Mouse (Mus musculus): ENCODE measurements around the gene Ltn1.

Ltn1 gene

DNA sequence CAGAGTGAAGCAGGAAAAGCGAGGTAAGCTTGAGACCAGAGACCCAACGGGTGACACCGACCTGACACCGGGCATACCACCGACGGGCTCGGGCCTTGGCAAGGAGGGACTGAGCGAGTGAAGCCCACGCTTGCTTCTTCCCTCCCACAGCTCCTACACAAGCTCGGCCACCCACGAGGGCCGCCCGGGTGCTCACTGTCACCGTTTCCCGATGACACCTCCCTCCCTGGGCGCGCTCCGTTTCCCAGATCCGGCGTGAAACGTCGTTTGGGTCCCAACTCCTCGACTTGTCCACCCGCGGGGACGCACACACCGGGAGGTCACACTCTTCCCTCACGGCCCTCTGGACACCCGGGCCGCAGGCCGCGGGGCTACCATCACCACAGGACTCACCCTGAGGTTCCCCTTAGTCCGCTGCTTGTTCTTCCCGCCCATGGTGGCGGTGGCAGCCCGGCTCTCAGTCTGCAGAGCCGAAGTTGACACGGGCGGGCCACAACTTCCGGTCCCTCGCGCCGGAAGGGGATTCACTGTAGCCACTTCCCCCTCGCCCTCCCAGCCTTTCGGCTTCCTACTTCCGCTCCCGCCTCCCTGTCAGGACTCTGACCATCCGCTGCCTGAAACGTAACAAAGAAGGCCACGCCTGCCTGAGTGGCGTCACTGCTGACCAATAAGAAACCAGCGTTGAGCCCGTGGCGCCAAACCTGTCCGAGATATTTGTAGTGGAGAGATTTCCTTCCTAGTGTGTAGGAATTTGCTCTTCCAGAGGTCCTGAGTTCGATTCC lies at the start of gene Ltn1:
TSS of gene Ltn1 (minus strand) at position 580 of the 782 bp plus-strand sequence.
- DNase-seq (ENCODE audit: low spot score): peak; percentile 98

DNA sequence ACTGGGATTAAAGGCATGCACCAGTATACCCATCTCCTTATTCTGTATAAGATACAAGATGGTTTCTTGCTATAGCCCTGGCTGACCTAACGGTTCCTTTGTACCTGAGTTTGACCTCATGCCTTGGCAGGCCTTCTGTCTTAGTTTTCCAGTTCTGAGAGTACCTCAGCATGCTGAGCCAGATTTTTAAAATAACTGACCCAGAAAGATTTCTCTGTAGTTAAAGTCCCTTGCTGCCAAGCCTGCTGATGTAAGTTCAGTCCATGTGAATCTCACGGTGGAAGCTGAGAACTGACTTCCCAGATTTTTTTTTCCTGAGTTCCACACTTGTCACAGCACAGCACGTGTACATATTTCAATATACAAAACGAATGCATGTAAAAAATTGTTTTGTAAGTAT lies 38.2 kb upstream of the Ltn1 start:
- DNase-seq (ENCODE audit: low spot score): no peak

DNA sequence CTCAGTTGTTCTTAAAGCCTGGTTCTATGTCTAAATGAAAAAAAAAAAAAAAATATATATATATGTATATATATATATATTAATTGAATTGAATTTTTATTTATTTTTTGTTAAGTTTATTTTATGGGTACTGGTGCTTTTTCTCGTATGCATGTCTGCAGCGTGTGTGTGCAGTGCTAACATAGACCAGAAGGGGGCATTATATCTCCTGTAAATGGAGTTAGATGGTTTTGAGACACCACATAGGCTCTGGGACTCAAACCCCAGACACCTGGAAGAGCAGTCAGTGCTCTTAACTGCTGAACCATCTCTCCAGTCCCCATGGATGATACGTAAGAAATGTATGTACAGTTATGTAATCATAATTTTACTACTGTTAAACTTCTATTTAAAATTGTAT lies 26.3 kb upstream of the Ltn1 start:
- no peak for DNase-seq (ENCODE audit: low spot score)

DNA sequence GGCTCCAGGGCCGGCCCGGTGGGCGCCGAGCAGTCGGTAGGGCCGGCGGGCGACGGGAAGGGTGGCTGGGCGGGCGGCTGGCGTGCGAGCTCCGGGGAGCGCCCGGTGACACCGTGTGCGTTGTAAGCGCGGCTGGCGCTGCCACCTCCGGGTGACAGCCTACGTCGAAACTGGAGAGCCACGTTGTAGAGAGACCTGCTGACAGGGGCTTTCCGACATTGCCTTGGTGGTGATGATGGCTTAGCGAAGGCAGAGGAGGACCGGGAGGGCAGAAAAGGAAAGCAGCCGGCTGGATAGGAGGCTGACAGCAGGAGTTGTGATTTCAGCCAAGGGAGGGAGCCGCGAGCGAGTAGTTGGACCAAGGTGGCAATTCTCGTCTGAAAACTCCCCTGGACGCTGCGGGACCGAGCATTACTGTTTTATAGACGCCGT lies 22.8 kb upstream of the Ltn1 start:
- DNase-seq (ENCODE audit: low spot score): no peak

DNA sequence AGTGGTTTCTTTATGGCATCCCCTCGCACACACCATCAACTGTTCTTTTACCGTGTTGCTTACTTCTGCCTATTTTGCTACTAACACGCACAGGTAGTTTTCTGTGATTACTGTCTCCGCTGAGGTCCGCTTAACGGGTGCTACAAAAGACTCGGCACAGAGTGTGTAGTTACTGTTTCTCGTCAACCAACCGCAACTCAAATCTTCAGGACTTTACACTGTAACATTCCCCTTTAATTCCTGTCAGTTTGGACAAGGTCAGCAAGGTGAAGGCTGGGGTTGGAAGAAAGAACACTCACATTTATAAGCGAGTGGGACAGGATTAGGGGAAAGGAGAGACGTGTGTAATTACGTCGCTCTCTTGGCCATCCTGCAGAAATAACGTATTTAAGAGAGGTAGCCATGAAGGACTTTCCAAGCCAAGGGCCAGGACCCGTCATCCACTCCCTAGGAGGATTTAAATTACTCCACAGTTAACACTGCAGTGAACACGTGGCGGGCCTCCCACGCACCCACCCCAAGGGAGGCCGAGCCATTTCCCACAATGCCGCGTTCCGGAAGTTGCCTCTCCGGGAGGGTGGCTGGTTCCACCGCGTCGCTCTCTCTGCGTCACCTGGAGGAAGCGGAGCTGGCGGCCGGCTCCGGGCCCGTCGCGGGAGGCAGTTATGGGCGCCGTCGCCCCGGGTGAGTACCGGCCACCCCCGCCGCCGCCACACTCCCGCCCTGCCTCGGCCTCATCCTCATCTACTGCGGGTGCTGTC lies 22.2 kb upstream of the Ltn1 start, which contains the start of gene Usp16:
TSS of gene Usp16 (plus strand) at position 285 of the 761 bp plus-strand sequence.
- DNase-seq (ENCODE audit: low spot score): peak; percentile 82

DNA sequence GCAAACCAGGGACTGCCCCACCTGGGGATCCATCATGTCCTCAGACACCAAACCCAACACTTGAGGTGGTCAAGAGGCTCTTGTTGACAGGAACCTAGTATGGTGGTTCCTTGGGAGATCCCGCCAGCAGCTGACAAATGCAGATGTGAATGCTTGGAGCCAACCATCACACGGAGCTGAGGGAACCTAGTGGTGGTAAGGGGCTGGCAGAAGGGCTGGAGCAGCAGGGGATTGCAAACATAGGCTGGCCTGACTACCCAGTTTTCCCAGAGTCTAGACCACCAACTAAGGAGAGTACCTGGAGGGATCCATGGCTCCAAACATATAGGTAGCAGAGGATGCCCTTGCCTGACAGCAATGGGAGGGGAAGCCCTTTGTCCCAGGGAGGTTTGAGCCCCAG lies 20.8 kb upstream of the Ltn1 start:
- no peak for DNase-seq (ENCODE audit: low spot score)

DNA sequence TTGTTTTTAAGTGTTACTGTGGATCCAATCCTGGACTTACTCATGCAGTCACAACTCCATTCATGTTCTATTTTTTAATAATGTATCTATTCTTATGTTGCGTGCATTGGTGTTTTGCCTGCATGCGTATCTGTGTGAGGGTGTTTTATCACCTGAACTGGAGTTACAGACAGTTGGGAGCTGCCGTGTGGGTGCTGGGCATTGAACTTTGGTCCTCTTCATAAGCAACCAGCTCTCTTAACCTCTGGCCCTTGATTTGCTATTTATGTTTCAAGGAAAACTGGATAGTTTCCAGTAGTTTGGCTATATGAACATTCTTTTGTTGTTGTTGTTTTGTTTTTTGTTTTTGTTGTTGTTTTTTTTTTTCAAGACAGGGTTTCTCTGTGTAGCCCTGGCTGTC lies 13.1 kb upstream of the Ltn1 start:
- DNase-seq (ENCODE audit: low spot score): no peak

DNA sequence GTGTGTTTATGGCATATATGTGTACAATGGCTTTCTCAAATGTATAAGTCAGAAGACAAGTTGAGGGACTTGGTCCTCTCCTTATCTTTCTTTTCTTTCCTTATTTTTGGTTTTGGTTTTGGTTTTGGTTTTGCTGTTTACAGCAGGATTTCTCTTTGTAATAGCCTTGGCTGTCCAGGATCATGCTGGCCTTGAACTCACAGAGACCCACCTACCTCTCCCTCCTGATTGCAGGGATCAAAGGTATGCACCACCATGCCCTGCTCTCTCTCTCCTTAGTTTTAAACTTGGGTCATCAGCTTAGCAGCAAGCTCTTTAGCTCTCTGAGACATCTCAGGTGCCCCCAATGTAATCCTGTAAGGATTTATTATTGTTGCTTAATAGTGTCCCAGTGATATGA lies 12.7 kb upstream of the Ltn1 start:
- DNase-seq (ENCODE audit: low spot score): no peak

DNA sequence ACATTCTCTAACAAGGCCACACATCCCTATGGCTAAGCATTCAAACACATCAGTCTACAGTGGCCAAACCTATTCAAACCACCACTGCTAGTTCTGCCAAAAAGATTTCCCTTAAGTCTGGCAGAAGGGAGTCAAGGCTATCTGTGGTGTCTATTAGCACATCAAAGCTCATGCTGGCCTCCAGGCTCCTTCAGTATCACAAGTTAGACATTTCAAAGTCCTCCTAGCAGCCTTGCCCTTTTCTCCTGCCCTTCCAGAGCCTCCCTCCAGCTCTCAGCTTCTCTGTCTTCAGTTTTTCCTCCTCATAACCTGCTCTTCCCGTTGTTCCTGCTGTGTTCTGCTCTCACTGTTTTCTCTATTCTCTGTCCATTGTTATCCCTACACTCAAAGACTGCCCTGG lies 11.7 kb upstream of the Ltn1 start:
- DNase-seq (ENCODE audit: low spot score): no peak

DNA sequence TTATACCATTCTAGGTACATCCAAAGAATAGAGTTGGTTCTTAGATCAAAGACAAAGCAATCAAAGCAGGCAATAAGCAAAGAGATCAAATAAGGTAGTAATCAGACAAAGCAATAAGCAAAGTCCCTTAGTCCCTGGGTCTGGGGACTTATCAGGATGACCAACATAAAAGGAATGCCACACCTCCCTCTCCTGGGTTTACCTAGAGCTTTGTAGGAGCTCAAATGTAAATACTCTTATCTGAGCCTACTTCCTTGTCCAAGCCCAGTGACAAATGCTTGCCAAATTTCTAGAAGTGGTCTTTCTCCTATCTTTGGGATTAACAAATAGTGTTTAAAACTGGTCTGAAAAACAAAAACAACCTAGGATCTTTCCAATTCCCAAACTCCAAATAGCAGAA lies 10.8 kb upstream of the Ltn1 start:
- no peak for DNase-seq (ENCODE audit: low spot score)

DNA sequence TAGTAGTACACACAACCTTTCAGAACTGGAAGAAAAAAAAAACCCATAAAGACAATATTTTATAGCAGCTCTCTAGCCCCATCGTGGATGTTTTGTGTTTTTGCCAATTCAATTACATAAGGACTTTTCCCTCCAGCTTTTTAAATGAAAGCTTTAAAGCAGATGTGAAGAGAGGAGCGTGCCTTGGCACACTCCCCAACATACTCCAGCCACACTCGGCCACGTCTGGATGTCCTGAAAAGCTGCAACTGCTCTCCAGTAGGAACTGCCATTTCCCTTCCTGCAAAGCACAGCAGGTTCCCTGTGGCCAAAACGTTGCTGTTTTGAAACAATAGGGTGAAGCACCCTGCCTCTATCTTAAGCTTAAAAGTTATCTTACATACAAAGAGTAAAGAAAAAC lies 9.9 kb upstream of the Ltn1 start:
- DNase-seq (ENCODE audit: low spot score): no peak

DNA sequence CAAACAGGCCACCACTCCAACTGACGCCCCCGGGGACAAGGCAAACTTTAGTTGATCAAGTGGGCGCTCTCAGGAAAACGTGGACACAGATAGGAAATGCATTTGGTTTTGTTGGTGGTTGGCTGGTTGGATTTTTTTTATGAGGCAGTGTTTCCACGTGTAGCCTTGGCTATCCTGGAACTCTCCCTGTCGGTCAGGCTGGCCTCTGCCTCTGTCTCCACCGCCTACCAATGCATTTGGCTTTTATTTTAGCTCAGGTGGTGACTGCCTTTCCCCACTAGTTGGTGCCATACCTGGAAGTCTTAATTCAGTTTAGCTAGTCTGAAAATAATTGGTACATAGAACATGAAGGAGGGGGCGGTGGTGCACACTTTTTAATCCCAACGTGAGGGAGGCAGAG lies 8.7 kb upstream of the Ltn1 start:
- DNase-seq (ENCODE audit: low spot score): no peak

DNA sequence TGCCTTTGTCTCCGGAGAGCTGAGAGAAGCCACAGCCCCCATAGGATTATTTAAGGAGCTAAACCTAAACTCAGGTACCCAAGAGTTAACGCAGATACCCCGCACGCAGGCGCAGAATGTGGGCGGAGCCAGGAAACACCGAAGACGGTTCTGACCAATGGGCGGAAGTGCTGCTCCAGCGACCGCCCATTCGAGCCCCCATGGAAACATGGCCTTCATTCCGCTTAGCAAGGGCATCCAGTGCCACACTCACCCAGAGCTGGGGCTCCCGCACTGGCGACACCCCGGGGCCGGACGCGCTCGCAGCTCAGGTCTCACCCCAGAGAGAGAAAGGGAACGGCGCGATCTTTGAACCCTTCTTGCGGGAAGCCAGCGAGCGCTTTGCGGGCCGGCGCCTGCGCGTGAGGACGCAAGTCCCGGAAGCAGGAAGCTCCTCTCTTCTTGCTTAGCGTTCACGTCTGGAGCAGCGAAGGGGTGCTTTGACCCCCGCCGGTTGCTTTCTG lies 7.8 kb upstream of the Ltn1 start, which contains the start of gene Rwdd2b:
TSS of gene Rwdd2b (minus strand) at position 390 of the 503 bp plus-strand sequence.
- peak; percentile 88 for DNase-seq (ENCODE audit: low spot score)

DNA sequence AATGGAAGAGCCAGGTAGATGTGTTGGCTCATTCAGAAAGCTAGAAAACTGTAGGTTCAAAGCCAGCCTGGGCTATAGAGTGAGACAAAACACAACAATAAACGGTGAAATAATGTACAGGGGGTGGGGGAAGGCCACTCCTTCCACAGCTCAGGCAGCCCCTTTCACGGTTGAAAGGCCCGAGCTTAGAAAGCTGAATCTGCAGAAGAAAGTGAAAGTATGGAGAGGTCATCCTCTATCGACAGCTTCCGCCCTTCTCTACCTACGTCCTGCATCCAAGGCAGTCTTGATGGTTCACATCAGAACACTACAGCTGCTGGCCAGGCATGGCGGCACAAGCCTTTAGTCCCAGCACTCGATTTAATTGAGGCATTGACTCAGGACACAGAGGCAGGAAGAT lies 6.3 kb upstream of the Ltn1 start:
- no peak for DNase-seq (ENCODE audit: low spot score)

DNA sequence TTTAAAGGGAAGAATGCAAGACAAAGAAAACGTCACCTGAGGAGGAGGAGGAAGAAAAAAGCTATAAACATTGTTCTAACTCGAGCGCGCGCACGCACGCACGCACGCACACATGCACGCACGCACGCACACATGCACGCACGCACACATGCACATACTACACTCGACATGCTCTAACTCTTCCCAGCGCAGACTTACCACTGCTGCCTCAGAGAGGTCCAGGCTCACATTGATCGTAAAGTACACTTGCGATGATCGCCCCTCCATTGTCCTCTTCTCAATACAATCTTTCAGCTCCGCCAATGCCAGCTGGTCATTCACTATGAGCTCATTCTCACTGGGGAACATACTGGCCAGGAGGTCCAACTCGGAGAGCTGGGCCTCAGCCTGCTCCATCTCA lies 4.7 kb upstream of the Ltn1 start:
- DNase-seq (ENCODE audit: low spot score): no peak

DNA sequence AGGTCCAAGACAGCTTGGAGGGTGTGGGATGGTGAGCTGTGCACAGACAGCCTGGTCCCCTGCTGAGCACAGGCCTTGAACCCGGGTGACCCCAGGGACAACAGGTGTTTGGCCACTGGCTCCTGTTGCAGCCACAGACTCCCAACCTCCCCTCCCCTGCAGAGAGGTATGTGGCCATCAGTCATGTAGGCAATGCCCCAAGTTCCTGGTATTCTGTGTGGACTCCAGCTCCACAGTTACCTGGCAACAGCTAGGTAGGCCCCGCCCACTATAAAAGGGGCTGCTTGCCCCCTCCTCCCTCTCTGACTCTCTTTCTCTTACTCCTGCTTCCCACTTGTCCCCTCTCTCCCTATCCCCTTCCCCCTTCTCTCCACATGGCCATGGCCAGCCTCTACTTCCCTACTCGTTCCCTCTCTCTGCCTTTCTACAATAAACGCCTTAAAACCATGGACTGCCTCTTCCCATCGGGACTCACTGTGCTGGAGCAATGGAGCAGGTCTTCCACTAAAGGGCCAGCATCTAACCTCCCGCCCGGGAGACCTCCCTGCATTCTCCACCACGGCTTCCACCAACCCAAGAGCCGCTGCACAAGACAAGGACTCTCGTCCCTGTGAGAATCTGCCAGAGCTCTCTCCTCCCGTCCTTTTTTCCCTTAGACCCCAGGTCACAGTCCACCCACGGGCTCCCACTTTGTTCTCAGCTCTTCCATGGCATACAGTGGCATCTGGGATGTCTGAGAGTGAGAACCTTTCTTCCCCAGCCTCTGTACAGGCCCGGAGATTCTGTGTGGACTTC lies 3.2 kb upstream of the Ltn1 start:
- DNase-seq (ENCODE audit: low spot score): no peak

DNA sequence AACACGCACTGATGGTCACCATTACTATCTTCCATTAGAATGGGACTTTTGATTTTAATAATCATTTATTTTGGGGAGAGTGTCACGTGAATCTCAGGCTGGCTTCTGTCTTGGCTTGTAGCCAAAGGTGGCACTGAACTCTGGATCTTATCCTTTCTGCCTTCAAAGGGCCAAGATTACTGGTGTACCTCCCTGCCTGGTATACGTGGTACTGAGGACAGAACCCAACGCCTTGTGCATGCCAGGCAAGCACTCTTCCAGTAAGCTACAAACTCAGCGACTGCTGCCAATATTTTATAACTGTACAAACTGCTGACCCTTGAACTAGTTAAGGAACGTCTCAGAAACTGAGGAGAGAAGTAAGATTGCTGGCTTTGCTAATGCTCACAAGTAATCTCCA lies 2.5 kb upstream of the Ltn1 start:
- no peak for DNase-seq (ENCODE audit: low spot score)

DNA sequence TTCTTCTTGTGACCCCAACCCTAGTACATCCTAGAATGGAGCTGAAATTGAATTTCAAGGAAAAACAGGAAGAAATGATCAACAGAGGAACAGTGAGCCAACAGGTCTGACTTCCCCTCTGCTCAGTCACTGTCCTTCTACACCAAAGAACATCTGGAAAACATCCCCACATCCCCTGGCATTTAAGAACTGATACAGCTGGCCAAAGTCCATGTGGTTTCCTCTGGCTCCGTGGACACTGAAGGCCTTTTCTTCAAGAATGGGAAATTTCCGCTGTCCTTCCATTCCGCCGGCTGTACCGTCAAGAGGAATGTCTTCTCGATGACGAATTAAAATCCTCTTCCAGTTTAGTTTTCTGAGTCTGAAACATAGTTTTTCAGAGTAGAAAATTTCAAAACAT lies 1.9 kb upstream of the Ltn1 start:
- no peak for DNase-seq (ENCODE audit: low spot score)

DNA sequence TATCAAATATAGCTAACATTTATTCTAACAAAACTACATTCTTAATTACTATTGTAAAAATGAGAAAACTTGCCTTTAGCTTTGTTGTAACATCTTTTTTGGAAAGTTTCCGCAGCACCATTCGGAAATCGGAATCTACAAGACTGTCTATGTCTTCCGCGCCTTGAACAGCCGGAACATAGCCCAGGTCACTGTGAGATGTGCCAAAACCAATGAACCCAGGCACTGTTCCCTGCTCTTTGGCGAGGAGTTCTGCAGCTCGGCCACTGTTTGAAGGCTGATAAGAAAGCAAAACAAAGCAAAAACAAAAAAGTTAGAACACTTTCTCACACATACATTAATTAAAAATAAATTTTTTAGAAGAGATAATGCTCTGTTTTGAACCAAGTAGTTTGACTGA lies 4.9 kb downstream of the Ltn1 start:
- DNase-seq (ENCODE audit: low spot score): no peak

DNA sequence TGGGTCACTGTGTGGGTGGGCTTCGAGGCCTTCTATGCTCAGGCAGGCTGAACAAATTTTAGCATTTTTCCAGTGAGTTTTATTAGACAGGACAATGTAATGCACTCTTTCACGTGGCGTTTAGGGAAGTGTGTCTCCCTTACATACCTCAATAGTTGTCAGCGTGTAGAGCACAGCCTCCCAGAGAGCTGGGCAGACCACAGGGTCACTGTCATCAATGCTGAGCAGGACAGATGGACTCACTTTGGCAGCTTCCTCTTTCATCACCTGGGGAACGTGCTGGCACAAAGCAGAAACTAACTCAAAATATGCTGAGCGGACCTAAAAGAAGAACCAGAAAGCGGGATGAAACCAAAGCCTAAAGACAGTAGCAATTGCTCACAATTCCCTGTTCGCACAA lies 11.8 kb downstream of the Ltn1 start:
- DNase-seq (ENCODE audit: low spot score): no peak

DNA sequence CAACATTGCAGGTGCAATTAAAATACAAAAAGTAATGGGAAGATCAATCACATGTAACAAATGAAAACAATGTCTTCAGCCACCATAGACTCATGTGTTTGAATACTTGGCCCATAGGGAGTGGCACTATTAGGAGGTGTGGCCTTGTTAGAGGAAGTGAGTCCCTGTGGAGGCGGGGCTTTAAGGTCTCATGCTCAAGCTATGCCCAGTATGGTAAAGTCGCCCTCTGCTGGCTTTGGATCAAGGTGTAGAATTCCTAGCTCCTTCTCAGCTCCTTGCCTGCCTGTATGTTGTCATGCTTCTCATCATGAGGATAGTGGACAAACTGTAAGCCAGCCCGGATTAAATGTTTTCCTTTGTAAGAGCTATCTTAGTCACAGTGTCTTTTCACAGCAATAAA lies 27.4 kb downstream of the Ltn1 start:
- DNase-seq (ENCODE audit: low spot score): no peak

DNA sequence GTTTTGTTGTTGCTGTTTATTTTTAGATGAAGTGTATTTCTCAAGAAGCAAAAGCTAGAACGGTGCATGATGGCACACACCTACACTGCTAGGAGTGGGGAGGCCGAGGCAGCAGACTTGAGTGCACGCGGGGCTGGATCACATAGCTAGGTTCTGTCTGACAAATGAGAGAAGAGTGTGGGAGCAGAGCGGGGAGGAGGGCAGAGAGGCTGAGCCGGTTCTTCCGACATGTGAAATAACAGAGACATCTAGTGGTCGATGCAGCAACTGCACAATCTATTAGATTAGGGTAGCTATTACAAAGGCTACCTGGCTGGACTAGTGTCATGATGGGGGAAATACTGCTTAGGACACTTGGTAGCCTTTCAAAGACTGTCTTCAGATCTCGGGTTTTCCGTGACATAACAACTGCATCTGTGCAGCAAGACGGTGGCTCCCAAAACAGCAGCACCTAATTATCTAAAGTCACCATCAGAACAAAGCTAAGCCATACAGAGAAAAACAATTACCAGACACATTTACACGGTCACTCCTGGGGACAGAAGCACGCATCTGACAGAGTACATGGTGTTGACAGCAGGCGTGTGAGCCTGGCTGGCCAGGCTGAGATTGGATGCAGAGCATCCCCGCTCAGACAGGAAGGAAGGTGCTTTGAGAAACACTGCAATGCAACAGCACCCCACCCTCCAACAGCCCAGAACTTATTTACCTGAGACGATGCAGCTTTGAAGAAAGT lies 38.4 kb downstream of the Ltn1 start:
- peak; percentile 55 for DNase-seq (ENCODE audit: low spot score)
